Mouse (Mus musculus): ENCODE data around the gene Foxi2.

- TF ChIP-seq FLI1 (IDR thresholded peaks at IDR 0.05; ENCODE audit: low read length) = no peak
- TF ChIP-seq GATA1 (IDR thresholded peaks at IDR 0.05; ENCODE audit: borderline replicate concordance, low read length) = no peak
Observed at GRCm38 (mm10) chr7:135452366-135452765, 42.3 kb downstream of the Foxi2 start.

Measured in megakaryocyte, embryonic 14.5 days (primary cell).